Mouse (Mus musculus) intestine, embryonic 16.5 days (tissue): ENCODE measurements around the gene Ppp2r1a. TPM values are rescaled to one million over a fixed set of nuclear protein-coding genes. Genes with fewer than 3 reads are reported as not detected.
A peak's percentile ranks its signal among the peaks of the same experiment; 100 is the strongest.

Experiments
- ATAC-seq: fragments of 200-750 bp; cut with Nextera tagmentation; 2 replicates; pipeline ENCODE4 v1.8.0; 2017; ENCODE audit warnings: moderate TSS enrichment, moderate library complexity
- H3K27ac ChIP-seq: fragments of 300-500 bp; sonication (generic); 2 replicates; pipeline ENCODE4 v1.5.1; 2014; ENCODE audit warnings: mild to moderate bottlenecking, low read length
- H3K27me3 ChIP-seq: fragments of 300-500 bp; sonication (generic); replicated peaks from 2 replicates; pipeline ENCODE4 v1.6.1; 2014; ENCODE audit warnings: low read length, control low read depth, mixed read lengths; ENCODE audit not compliant: control insufficient read depth, insufficient read depth
- H3K36me3 ChIP-seq: fragments of 300-500 bp; sonication (generic); 2 replicates; pipeline ENCODE4 v1.6.1; 2014; ENCODE audit warnings: low read length, control low read depth; ENCODE audit not compliant: control insufficient read depth, insufficient read depth
- H3K4me1 ChIP-seq: fragments of 300-500 bp; sonication (generic); 2 replicates; pipeline ENCODE4 v1.6.1; 2014; ENCODE audit warnings: low read length, control low read depth, mixed read lengths; ENCODE audit not compliant: control insufficient read depth, insufficient read depth
- H3K4me2 ChIP-seq: fragments of 300-500 bp; sonication (generic); 2 replicates; pipeline ENCODE4 v1.6.1; 2014; ENCODE audit warnings: low read depth, low read length, control low read depth
- H3K4me3 ChIP-seq: fragments of 300-500 bp; sonication (generic); 2 replicates; pipeline ENCODE4 v1.5.1; 2014; ENCODE audit warnings: mild to moderate bottlenecking, low read length
- H3K9ac ChIP-seq: fragments of 300-500 bp; sonication (generic); 2 replicates; pipeline ENCODE4 v1.6.1; 2014; ENCODE audit warnings: low read depth, low read length
- H3K9me3 ChIP-seq: fragments of 300-500 bp; sonication (generic); 2 replicates; pipeline ENCODE4 v1.6.1; 2016; ENCODE audit warnings: low read length, control low read depth; ENCODE audit not compliant: control insufficient read depth
- WGBS: fragments of 180-500 bp; shearing (Covaris S2); extraction: QIAGEN DNeasy Blood & Tissue Kit; methylation state at CpG from one replicate; pipeline ENCODE4 v1.1.7; 2014; 5-methylcytosine and 5-hydroxymethylcytosine counted together
- polyA plus RNA-seq: library from polyadenylated mRNA; unstranded; fragments of >200 nt; fragmentation: Nextera tagmentation; extraction: Ambion mirVana; gene quantifications from 2 replicates; pipeline ENCODE4 v1.2.1, GENCODE M21; 2015

Gene Ppp2r1a
- polyA plus RNA-seq: 352 and 364 TPM in 2 replicates

DNA sequence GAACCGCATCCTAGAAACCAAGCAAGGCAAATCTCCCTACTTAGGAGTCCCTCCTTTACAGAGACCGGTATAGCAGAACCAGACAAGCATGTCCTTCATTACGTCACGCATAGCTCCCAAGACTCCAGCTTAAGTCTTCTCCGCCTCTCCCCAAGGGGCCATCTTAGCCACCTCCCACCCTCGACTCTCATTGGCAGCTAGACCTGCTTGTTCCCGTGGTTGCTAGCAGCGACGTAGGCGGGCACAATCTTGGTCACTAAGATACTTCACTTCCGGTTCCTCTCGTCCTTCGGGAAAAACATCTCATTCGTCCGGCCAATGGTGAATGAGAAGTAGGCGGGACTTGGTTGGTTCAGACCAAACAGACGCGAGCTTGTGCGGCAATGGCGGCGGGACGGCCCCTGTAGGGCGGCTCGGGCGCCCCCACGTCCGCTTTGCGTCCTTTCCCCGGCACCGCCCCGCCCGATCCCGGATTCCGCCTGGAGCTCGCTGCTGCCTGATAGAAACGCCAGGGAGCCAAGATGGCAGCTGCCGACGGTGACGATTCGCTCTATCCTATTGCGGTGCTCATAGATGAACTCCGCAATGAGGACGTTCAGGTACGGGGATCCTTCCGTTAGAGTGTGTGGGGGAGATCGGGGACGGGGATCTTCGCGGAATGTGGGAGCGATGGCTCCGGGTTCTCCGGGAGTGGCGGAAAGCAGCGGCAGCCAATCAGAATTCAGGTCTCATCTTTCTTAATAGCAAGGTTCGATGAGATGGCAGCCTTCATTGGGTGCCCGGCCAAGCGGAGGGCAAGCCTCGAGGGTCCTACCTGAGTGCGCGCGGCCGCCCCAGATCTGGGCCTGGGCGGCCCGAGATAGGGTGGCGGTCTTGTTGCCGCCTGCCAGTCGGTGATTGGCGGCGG is at the start of gene Ppp2r1a:
Gene Ppp2r1a, plus strand, starts transcription at position 327 of the 907 bp plus-strand sequence.
- Histone ChIP-seq H3K9me3 (no peaks in the 10 kb centered on the region), H3K4me3 (peak within 1 kb of the TSS; percentile 94), H3K27me3 (no peaks in the 10 kb centered on the region), H3K27ac (peak within 1 kb of the TSS; percentile 97), H3K36me3 (no peaks in the 10 kb centered on the region), H3K4me1 (peaks cover 17% of the 10 kb centered on the region), H3K9ac (peak within 1 kb of the TSS; percentile 90), H3K4me2 (peak within 1 kb of the TSS; percentile 84)
- under 1% methylated on average over 69 of the region's 69 CpGs for WGBS
- ATAC-seq: peak; percentile 99

DNA sequence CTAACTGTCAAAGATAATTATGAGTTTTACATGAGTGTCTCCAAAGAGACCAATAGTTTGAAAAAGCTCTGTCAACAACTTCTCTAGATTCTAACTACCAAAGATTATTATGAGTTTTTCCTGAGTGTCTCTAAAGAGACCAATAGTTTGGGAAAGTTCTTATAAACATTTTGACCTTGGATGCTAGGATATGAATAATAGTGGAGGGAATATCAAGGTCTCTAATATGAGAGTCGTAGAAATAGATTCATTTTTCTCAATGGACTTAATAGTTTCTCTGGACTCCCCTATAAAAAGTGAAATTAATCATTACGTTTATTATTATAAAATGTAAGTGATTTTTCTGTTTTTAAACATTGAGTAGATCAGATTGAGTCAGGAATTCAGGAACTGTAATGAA is 40.1 kb upstream of the Ppp2r1a start, which contains the start of gene Vmn1r231:
Gene Vmn1r231, minus strand, starts transcription at position 101 of the 400 bp plus-strand sequence.
- Histone ChIP-seq H3K36me3 (no peaks in the 10 kb centered on the region), H3K4me3 (no peak within 1 kb of the TSS), H3K9me3 (peaks cover under 1% of the 10 kb centered on the region; the same call in 1 of the 2 replicates), H3K4me2 (no peak within 1 kb of the TSS), H3K27me3 (no peaks in the 10 kb centered on the region), H3K9ac (no peak within 1 kb of the TSS), H3K27ac (no peak within 1 kb of the TSS), H3K4me1 (no peaks in the 10 kb centered on the region)
- 63% methylated on average over 2 of the region's 2 CpGs for WGBS
- no peak for ATAC-seq

- no peak within 1 kb of the TSS for H3K27ac ChIP-seq
- no peaks in the 10 kb centered on the region for H3K4me1 ChIP-seq
- H3K36me3 ChIP-seq: no peaks in the 10 kb centered on the region
- WGBS: 47% methylated on average over 1 of the region's 1 CpGs
- H3K4me2 ChIP-seq: no peak within 1 kb of the TSS
- no peak within 1 kb of the TSS for H3K9ac ChIP-seq
- no peaks in the 10 kb centered on the region for H3K27me3 ChIP-seq
- ATAC-seq: no peak
- no peaks in the 10 kb centered on the region for H3K9me3 ChIP-seq
- no peak within 1 kb of the TSS for H3K4me3 ChIP-seq
These were observed 25.5 kb upstream of the Ppp2r1a start, which contains the start of gene Vmn1r232 for GRCm38 (mm10) chr17:20919614-20920013. Gene Vmn1r232 (minus strand): TSS chr17:20919714.

DNA sequence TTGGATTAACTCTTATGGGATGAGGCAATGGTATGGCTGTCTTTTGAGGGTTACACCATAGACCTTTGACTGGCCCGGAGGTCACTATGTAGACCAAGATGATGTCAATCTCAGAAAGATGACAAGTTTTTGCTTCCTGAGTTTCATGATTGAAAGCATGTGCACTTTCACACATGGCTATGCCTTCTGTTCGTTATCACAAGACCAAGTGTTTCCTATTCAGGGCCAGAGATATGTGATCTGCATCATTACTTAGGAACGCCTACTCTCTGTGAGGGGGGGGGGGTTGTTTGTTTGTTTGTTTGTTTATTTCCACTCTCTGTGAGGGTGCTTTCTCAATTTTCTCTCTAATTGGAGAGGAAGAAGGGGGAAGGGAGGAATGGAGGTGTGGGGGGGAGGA is 885 bp upstream of the Ppp2r1a start:
- peak overlapping the region; percentile 97 for H3K27ac ChIP-seq
- WGBS: 44% methylated on average over 3 of the region's 3 CpGs

GRCm38 (mm10) chr17:20946026-20946565 is 985 bp downstream of the Ppp2r1a start:
- WGBS: under 1% methylated on average over 13 of the region's 13 CpGs
- Histone ChIP-seq H3K4me1 (peaks cover 17% of the 10 kb centered on the region), H3K4me2 (peak overlapping the region; percentile 84), H3K27me3 (no peaks in the 10 kb centered on the region), H3K36me3 (no peaks in the 10 kb centered on the region), H3K9ac (peak overlapping the region; percentile 90), H3K27ac (peak overlapping the region; percentile 97), H3K9me3 (no peaks in the 10 kb centered on the region), H3K4me3 (peak overlapping the region; percentile 94)
- no peak for ATAC-seq

More for the DNA sequence above, 885 bp upstream of the Ppp2r1a start:
- ATAC-seq: no peak
- peaks cover 17% of the 10 kb centered on the region for H3K4me1 ChIP-seq
- no peaks in the 10 kb centered on the region for H3K27me3 ChIP-seq
- peak overlapping the region; percentile 74 for H3K9ac ChIP-seq
- H3K4me2 ChIP-seq: peak overlapping the region; percentile 60
- no peaks in the 10 kb centered on the region for H3K36me3 ChIP-seq
- no peaks in the 10 kb centered on the region for H3K9me3 ChIP-seq
- peak overlapping the region; percentile 64 for H3K4me3 ChIP-seq

- H3K9me3 ChIP-seq: no peaks in the 10 kb centered on the region
- H3K4me2 ChIP-seq: peak overlapping the region; percentile 84
- no peak for ATAC-seq
- 0 out of 2 replicates have a peak overlapping the region, but pooled peaks have one; percentile 97 for H3K27ac ChIP-seq
- H3K4me3 ChIP-seq: peak overlapping the region; percentile 94
- no peaks in the 10 kb centered on the region for H3K36me3 ChIP-seq
- no peaks in the 10 kb centered on the region for H3K27me3 ChIP-seq
- peaks cover 17% of the 10 kb centered on the region for H3K4me1 ChIP-seq
- H3K9ac ChIP-seq: peak overlapping the region; percentile 90
These were observed 1.5 kb downstream of the Ppp2r1a start for GRCm38 (mm10) chr17:20946636-20947035.

DNA sequence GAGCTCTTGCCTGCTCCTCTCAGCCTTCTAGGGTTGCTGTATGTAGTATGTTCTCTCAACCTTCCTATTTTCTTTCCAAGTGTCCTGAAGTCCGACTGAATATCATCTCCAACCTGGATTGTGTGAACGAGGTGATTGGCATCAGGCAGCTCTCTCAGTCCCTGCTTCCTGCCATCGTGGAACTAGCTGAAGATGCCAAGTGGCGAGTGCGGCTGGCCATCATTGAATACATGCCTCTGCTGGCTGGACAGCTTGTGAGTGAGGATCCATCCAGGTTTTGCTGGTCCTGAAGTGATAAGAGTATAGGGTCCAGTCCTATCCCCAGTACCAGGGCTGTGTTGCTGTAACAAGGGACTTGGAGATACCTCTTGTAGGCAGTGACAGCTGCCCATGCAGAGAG is 15.3 kb downstream of the Ppp2r1a start:
- no peak overlapping the region for H3K27ac ChIP-seq
- H3K9me3 ChIP-seq: no peaks in the 10 kb centered on the region
- ATAC-seq: no peak
- H3K9ac ChIP-seq: no peak overlapping the region
- no peak overlapping the region for H3K4me2 ChIP-seq
- no peak overlapping the region for H3K4me3 ChIP-seq
- no peaks in the 10 kb centered on the region for H3K4me1 ChIP-seq
- no peaks in the 10 kb centered on the region for H3K27me3 ChIP-seq
- whole genome bisulfite sequencing: 93% methylated on average over 5 of the region's 5 CpGs
- H3K36me3 ChIP-seq: peaks cover 56% of the 10 kb centered on the region

DNA sequence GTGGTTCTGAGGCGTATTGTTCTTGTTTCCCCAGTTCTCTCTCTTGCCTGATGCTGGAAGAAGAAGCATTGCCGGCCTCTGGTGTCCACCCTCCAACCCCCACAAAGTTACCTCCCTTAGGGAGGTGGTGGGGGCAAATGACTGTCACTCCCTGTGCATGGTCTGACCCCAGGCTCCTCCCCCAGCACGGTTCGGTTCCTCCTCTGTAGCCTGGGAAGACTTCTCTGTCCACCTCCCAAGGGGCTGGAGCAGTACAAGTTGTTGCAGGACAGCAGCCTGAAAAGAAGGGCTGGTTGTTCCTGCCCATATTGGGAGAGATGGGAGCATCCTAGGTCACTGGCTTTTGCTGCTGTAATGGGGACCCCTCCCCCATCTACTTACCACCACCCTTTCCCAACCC is 20.3 kb downstream of the Ppp2r1a start:
- no peaks in the 10 kb centered on the region for H3K9me3 ChIP-seq
- H3K36me3 ChIP-seq: peaks cover 37% of the 10 kb centered on the region
- H3K4me3 ChIP-seq: no peak overlapping the region
- H3K4me2 ChIP-seq: no peak overlapping the region
- no peaks in the 10 kb centered on the region for H3K27me3 ChIP-seq
- no peak for ATAC-seq
- no peak overlapping the region for H3K27ac ChIP-seq
- no peaks in the 10 kb centered on the region for H3K4me1 ChIP-seq
- H3K9ac ChIP-seq: no peak overlapping the region
- 91% methylated on average over 4 of the region's 4 CpGs for WGBS

GRCm38 (mm10) chr17:20966681-20967080 is 21.6 kb downstream of the Ppp2r1a start:
- H3K9ac ChIP-seq: no peak overlapping the region
- H3K9me3 ChIP-seq: no peaks in the 10 kb centered on the region
- no peaks in the 10 kb centered on the region for H3K4me1 ChIP-seq
- no peak overlapping the region for H3K4me3 ChIP-seq
- no peak overlapping the region for H3K27ac ChIP-seq
- H3K27me3 ChIP-seq: no peaks in the 10 kb centered on the region
- peaks cover 29% of the 10 kb centered on the region for H3K36me3 ChIP-seq
- no peak for ATAC-seq
- H3K4me2 ChIP-seq: no peak overlapping the region
